Mouse (Mus musculus): ENCODE measurements around the gene Tex9. TPM values are rescaled to one million over a fixed set of nuclear protein-coding genes. Genes with fewer than 3 reads are reported as not detected.
"Not testable (repeated sequence)": the region's sequence is repeated elsewhere in the genome, so short reads cannot be mapped to it uniquely, and the experiment has no call there.

Gene Tex9
- polyA plus RNA-seq, 1 experiment = 14.1 TPM

GRCm38 (mm10) chr9:72405882-72406638 lies 86.0 kb downstream of the Tex9 start:
- Histone ChIP-seq H3K4me1 (ENCODE audit: control insufficient read depth, insufficient read depth, low read length) (no peaks in the 10 kb centered on the region), H3K4me3 (ENCODE audit: insufficient read depth, low read length) (no peak overlapping the region), H3K27ac (ENCODE audit: insufficient read depth, low read length) (no peak overlapping the region)
- TF ChIP-seq CTCF (IDR thresholded peaks at IDR 0.05; ENCODE audit: extremely low read depth, insufficient read depth, low read length) = no peak
- no peak for TF ChIP-seq POLR2A (IDR thresholded peaks at IDR 0.05; ENCODE audit: extremely low read depth, insufficient read depth, low read length)

- TF ChIP-seq POLR2A (IDR thresholded peaks at IDR 0.05; ENCODE audit: extremely low read depth, insufficient read depth, low read length) (no peak), CTCF (IDR thresholded peaks at IDR 0.05; ENCODE audit: extremely low read depth, insufficient read depth, low read length) (no peak)
- Histone ChIP-seq H3K27ac (ENCODE audit: insufficient read depth, low read length) (no peak overlapping the region), H3K4me3 (ENCODE audit: insufficient read depth, low read length) (no peak overlapping the region), H3K4me1 (ENCODE audit: control insufficient read depth, insufficient read depth, low read length) (no peaks in the 10 kb centered on the region)
Observed at GRCm38 (mm10) chr9:72404934-72405333, 87.1 kb downstream of the Tex9 start.

GRCm38 (mm10) chr9:72404446-72404845 lies 87.6 kb downstream of the Tex9 start:
- TF ChIP-seq POLR2A (IDR thresholded peaks at IDR 0.05; ENCODE audit: extremely low read depth, insufficient read depth, low read length) = no peak
- TF ChIP-seq CTCF (IDR thresholded peaks at IDR 0.05; ENCODE audit: extremely low read depth, insufficient read depth, low read length) = no peak
- Histone ChIP-seq H3K4me3 (ENCODE audit: insufficient read depth, low read length) (no peak overlapping the region), H3K27ac (ENCODE audit: insufficient read depth, low read length) (no peak overlapping the region), H3K4me1 (ENCODE audit: control insufficient read depth, insufficient read depth, low read length) (no peaks in the 10 kb centered on the region)

GRCm38 (mm10) chr9:72403421-72403820 lies 88.6 kb downstream of the Tex9 start:
- no peak overlapping the region for H3K27ac ChIP-seq (ENCODE audit: insufficient read depth, low read length)
- TF ChIP-seq CTCF (IDR thresholded peaks at IDR 0.05; ENCODE audit: extremely low read depth, insufficient read depth, low read length) (no peak), POLR2A (IDR thresholded peaks at IDR 0.05; ENCODE audit: extremely low read depth, insufficient read depth, low read length) (no peak)

GRCm38 (mm10) chr9:72401769-72402168 lies 90.2 kb downstream of the Tex9 start:
- not testable (repeated sequence) for H3K4me1 ChIP-seq (ENCODE audit: control insufficient read depth, insufficient read depth, low read length); H3K4me3 ChIP-seq (ENCODE audit: insufficient read depth, low read length); H3K27ac ChIP-seq (ENCODE audit: insufficient read depth, low read length)

More at GRCm38 (mm10) chr9:72403421-72403820, 88.6 kb downstream of the Tex9 start:
- Histone ChIP-seq H3K4me1 (ENCODE audit: control insufficient read depth, insufficient read depth, low read length) (no peaks in the 10 kb centered on the region), H3K4me3 (ENCODE audit: insufficient read depth, low read length) (no peak overlapping the region)

Other genes with a start within 250 kb of the Tex9 start
- 51.2 and 58.3 TPM in 2 replicates for gene Zfp280d, start 217.4 kb downstream of the Tex9 start, polyA plus RNA-seq (2012; rRNA removed)
- gene Mns1, start 54.2 kb downstream of the Tex9 start, polyA plus RNA-seq (2012; rRNA removed) = 1.5 and 2.4 TPM in 2 replicates
- gene Rfx7, start 40.0 kb upstream of the Tex9 start, polyA plus RNA-seq (2012; rRNA removed) = 15.6 and 16.0 TPM in 2 replicates
- gene Nedd4, start 170.1 kb upstream of the Tex9 start, polyA plus RNA-seq (2012; rRNA removed) = 207 and 216 TPM in 2 replicates